Mouse (Mus musculus) hindbrain, embryonic 10.5 days (tissue): ENCODE results near the gene Zfp668. TPM values are rescaled to one million over a fixed set of nuclear protein-coding genes. Genes with fewer than 3 reads are reported as not detected.

Experiments used
- polyA plus RNA-seq: library from polyadenylated mRNA; unstranded; fragments of >200 nt; fragmentation: Nextera tagmentation; extraction: Ambion mirVana; gene quantifications from 2 replicates; pipeline ENCODE4 v1.2.1, GENCODE M21; 2016

Zfp668 gene
- polyA plus RNA-seq, 1 experiment from 2014 or later = 42.3 TPM

Other genes starting within 250 kb of the Zfp668 start
- gene Bcl7c, start 167.9 kb downstream of the Zfp668 start, polyA plus RNA-seq = 55.9 and 56.6 TPM in 2 replicates
- gene Ctf1, start 164.1 kb downstream of the Zfp668 start, polyA plus RNA-seq = 5.1 and 5.8 TPM in 2 replicates
- 0.26 and 0.37 TPM in 2 replicates for gene Ctf2, start 144.7 kb downstream of the Zfp668 start, polyA plus RNA-seq
- 8.6 and 8.9 TPM in 2 replicates for gene Fbxl19, start 132.3 kb downstream of the Zfp668 start, polyA plus RNA-seq
- 10.3 and 11.9 TPM in 2 replicates for gene Orai3, start 107.0 kb downstream of the Zfp668 start, polyA plus RNA-seq
- gene Setd1a, start 100.2 kb downstream of the Zfp668 start, polyA plus RNA-seq = 16.5 and 18.7 TPM in 2 replicates
- not detected in 2 replicates for gene Gm49388, start 91.2 kb downstream of the Zfp668 start, polyA plus RNA-seq
- gene Hsd3b7, start 76.2 kb downstream of the Zfp668 start, polyA plus RNA-seq = 7.4 and 7.8 TPM in 2 replicates
- gene Stx4a, start 52.5 kb downstream of the Zfp668 start, polyA plus RNA-seq = 15.2 and 21.6 TPM in 2 replicates
- 5.0 and 8.5 TPM in 2 replicates for gene Stx1b, start 52.3 kb downstream of the Zfp668 start, polyA plus RNA-seq
- 19.0 and 19.2 TPM in 2 replicates for gene Zfp646, start 607 bp downstream of the Zfp668 start, polyA plus RNA-seq
- 0.51 and 1.1 TPM in 2 replicates for gene Prss53, start 14.1 kb upstream of the Zfp668 start, polyA plus RNA-seq
- gene Gm21974, start 18.6 kb upstream of the Zfp668 start, polyA plus RNA-seq = not detected in 2 replicates
- 49.7 and 54.7 TPM in 2 replicates for gene Vkorc1, start 18.8 kb upstream of the Zfp668 start, polyA plus RNA-seq
- 115 and 123 TPM in 2 replicates for gene Bckdk, start 27.3 kb upstream of the Zfp668 start, polyA plus RNA-seq
- gene Kat8, start 35.7 kb upstream of the Zfp668 start, polyA plus RNA-seq = 50.4 TPM in 2 replicates
- 5.3 and 9.7 TPM in 2 replicates for gene Prss8, start 53.3 kb upstream of the Zfp668 start, polyA plus RNA-seq
- 10.4 and 11.6 TPM in 2 replicates for gene Prss36, start 69.9 kb upstream of the Zfp668 start, polyA plus RNA-seq
- gene Fus, start 90.6 kb upstream of the Zfp668 start, polyA plus RNA-seq = 328 and 333 TPM in 2 replicates
- gene Pycard, start 117.0 kb upstream of the Zfp668 start, polyA plus RNA-seq = 9.5 and 12.4 TPM in 2 replicates
- gene Trim72, start 127.1 kb upstream of the Zfp668 start, polyA plus RNA-seq = not detected in 2 replicates
- 0.58 and 0.73 TPM in 2 replicates for gene Itgam, start 185.8 kb upstream of the Zfp668 start, polyA plus RNA-seq
- gene Gm49368, start 185.9 kb upstream of the Zfp668 start, polyA plus RNA-seq = 0.04 TPM in 1 of 2 replicates, not detected in the other